Mouse (Mus musculus) liver, embryonic 14.5 days (tissue): ENCODE results near the gene Rab39. TPM values are rescaled to one million over a fixed set of nuclear protein-coding genes. Genes with fewer than 3 reads are reported as not detected.

ENCODE experiments used
- ATAC-seq: fragments of 200-750 bp; cut with Nextera tagmentation; 2 replicates; pipeline ENCODE4 v1.8.0; 2017; ENCODE audit warnings: moderate number of reproducible peaks, mild to moderate bottlenecking, moderate library complexity; ENCODE audit not compliant: insufficient read depth
- DNase-seq, 3 experiments: peaks; one replicate each; pipeline ENCODE4 v3.0.0-alpha.2; 2012 to 2013; ENCODE audit warnings: low read depth in 3 of 3, low spot score in 3 of 3
- H3K27ac ChIP-seq: fragments of 300-500 bp; sonication (generic); 2 replicates; pipeline ENCODE4 v1.5.1; 2014; ENCODE audit warnings: moderate library complexity, mild to moderate bottlenecking, control low read depth, inconsistent platforms
- H3K27me3 ChIP-seq: fragments of 300-500 bp; sonication (generic); 2 replicates; pipeline ENCODE4 v1.6.1; 2014; ENCODE audit warnings: mild to moderate bottlenecking, low read length, moderate library complexity; ENCODE audit not compliant: control insufficient read depth, insufficient read depth
- H3K36me3 ChIP-seq: fragments of 300-500 bp; sonication (generic); replicated peaks from 2 replicates; pipeline ENCODE4 v1.6.1; 2014; ENCODE audit warnings: low read depth; ENCODE audit not compliant: control insufficient read depth, insufficient read depth
- H3K4me1 ChIP-seq, 2 experiments: fragments of 200-500 bp in 1 of 2; fragments of 300-500 bp in 1 of 2; sonication (generic) in 1 of 2; replicated peaks; 2 replicates each; pipeline ENCODE4 v1.6.1; 2012 to 2014; ENCODE audit warnings: antibody characterized with exemption in 1 of 2, inconsistent platforms in 1 of 2, low read length in 1 of 2; ENCODE audit not compliant: control insufficient read depth in 2 of 2, insufficient read depth in 2 of 2
- H3K4me2 ChIP-seq: fragments of 300-500 bp; sonication (generic); 2 replicates; pipeline ENCODE4 v1.6.1; 2014; ENCODE audit warnings: low read depth, mild to moderate bottlenecking, control low read depth, moderate library complexity
- H3K4me3 ChIP-seq, 2 experiments: fragments of 200-500 bp in 1 of 2; fragments of 300-500 bp in 1 of 2; sonication (generic) in 1 of 2; 2 replicates each; pipeline ENCODE4 v1.5.1; 2012 to 2014; ENCODE audit warnings: low read depth in 2 of 2, low read length in 2 of 2, mild to moderate bottlenecking in 2 of 2, control low read depth in 1 of 2, inconsistent platforms in 1 of 2, moderate library complexity in 1 of 2; ENCODE audit not compliant: insufficient read depth in 1 of 2
- H3K9ac ChIP-seq: fragments of 300-500 bp; sonication (generic); replicated peaks from 2 replicates; pipeline ENCODE4 v1.6.1; 2014; ENCODE audit warnings: mild to moderate bottlenecking, control low read depth, moderate library complexity
- H3K9me3 ChIP-seq: fragments of 300-500 bp; sonication (generic); 2 replicates; pipeline ENCODE4 v1.6.1; 2016; ENCODE audit warnings: low read length, mixed read lengths; ENCODE audit not compliant: control insufficient read depth
- CTCF ChIP-seq: IDR thresholded peaks from 2 replicates; pipeline ENCODE4 v1.5.1; 2016; ENCODE audit warnings: antibody characterized with exemption, low read depth, control low read depth
- EP300 ChIP-seq: IDR thresholded peaks from 2 replicates; pipeline ENCODE4 v1.6.1; 2016; ENCODE audit warnings: antibody characterized with exemption, low read depth
- WGBS: fragments of 180-500 bp; shearing (Covaris S2); extraction: QIAGEN DNeasy Blood & Tissue Kit; methylation state at CpG from one replicate; pipeline ENCODE4 v1.1.7; 2014; ENCODE audit not compliant: insufficient replicate concordance; 5-methylcytosine and 5-hydroxymethylcytosine counted together
- polyA plus RNA-seq, 2 experiments: library from polyadenylated mRNA; depleted of rRNA in 1 of 2; stranded (reverse) in 1 of 2; unstranded in 1 of 2; fragments of >200 nt; fragmentation: Nextera tagmentation in 1 of 2; extraction: Ambion mirVana in 1 of 2; gene quantifications; 2 replicates each; pipeline versions ENCODE4 v1.2.1 to v1.2.3; 2012 to 2014

Rab39 gene
- polyA plus RNA-seq, 2 experiments: 0.31 to 0.62 TPM

DNA sequence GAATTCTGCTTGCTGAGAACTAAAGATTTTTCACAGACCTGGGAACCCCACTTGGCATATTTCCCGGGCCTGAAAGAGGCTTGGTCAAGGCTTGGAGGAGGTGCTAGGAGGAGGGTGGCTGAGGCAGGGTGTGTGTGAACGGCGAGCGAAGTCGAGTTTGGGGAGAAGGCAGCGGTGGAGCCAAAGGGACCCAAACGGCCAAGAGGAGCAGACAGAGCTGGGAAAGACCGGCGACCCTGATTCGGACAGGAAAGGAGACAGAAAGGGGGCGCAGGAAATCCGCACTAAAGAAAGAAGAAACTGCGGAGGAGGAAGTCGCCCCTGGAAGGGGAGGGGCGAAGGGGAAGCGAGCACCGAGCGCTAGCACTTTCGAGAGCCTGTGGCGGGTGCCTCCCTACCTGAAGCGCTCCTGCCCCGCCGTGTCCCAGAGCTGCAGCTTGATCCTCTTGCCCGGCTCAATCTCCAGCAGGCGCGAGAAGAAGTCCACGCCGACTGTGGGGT is 491 bp downstream of the Rab39 start:
- Histone ChIP-seq H3K27ac (no peak overlapping the region), H3K9ac (no peak overlapping the region), H3K4me2 (peak overlapping the region; percentile 47), H3K9me3 (no peaks in the 10 kb centered on the region), H3K36me3 (no peaks in the 10 kb centered on the region), H3K4me3 (peak overlapping the region; percentile 35 to 44), H3K27me3 (peaks cover 5% of the 10 kb centered on the region), H3K4me1 (peaks cover 0 to 3% of the 10 kb centered on the region in 2 experiments; a peak in 1 of 4 replicates)
- peak; percentile 17; the same call in 1 of the 2 replicates for ATAC-seq
- DNase-seq: no peak
- WGBS: under 1% methylated on average over 28 of the region's 28 CpGs
- TF ChIP-seq EP300: no peak
- TF ChIP-seq CTCF: no peak

GRCm38 (mm10) chr9:53702991-53703390 is 3.0 kb downstream of the Rab39 start:
- H3K4me2 ChIP-seq: no peak overlapping the region
- no peak overlapping the region for H3K27ac ChIP-seq
- H3K36me3 ChIP-seq: no peaks in the 10 kb centered on the region
- peaks cover 5% of the 10 kb centered on the region for H3K27me3 ChIP-seq
- DNase-seq (no peak), ATAC-seq (no peak)
- TF ChIP-seq EP300 (no peak), CTCF (no peak)
- 57% methylated on average over 1 of the region's 1 CpGs for WGBS
- H3K4me1 ChIP-seq: peaks cover 0 to 3% of the 10 kb centered on the region in 2 experiments; a peak in 1 of 4 replicates
- H3K9ac ChIP-seq: no peak overlapping the region
- no peak overlapping the region for H3K4me3 ChIP-seq
- no peaks in the 10 kb centered on the region for H3K9me3 ChIP-seq

- H3K27ac ChIP-seq: no peak overlapping the region
- H3K4me1 ChIP-seq: no peaks in the 10 kb centered on the region
- no peak overlapping the region for H3K4me3 ChIP-seq
- peaks cover 5% of the 10 kb centered on the region for H3K27me3 ChIP-seq
- TF ChIP-seq EP300: no peak
- no peak for TF ChIP-seq CTCF
- no peak overlapping the region for H3K9ac ChIP-seq
- no peak for ATAC-seq
- 12% methylated on average over 4 of the region's 4 CpGs for WGBS
- H3K36me3 ChIP-seq: no peaks in the 10 kb centered on the region
- DNase-seq: no peak
- no peak overlapping the region for H3K4me2 ChIP-seq
- H3K9me3 ChIP-seq: no peaks in the 10 kb centered on the region
Measured at GRCm38 (mm10) chr9:53700496-53700895, 5.5 kb downstream of the Rab39 start.

DNA sequence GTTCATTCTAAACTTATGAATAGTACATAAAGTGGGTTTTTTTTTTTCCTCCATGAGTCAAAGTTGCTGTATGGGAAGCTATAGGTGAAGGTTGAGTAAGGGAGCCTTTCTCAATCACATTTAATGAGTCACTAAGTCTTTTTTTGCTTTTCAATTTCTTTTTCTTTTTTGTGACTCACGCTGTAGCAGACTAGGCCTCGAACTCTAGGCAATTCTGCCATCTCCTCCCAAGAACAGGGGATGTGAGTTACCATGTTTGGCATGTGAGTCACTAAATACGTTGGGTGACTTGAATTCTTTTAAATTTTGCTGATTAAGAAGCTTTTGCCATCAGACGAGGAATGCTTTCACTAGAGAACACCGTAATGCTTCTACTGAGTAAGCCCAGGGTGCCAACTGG is 10.2 kb downstream of the Rab39 start:
- no peaks in the 10 kb centered on the region for H3K4me1 ChIP-seq
- TF ChIP-seq CTCF: no peak
- no peak for TF ChIP-seq EP300
- no peaks in the 10 kb centered on the region for H3K9me3 ChIP-seq
- 64% methylated on average over 5 of the region's 5 CpGs for WGBS
- no peak for DNase-seq
- no peaks in the 10 kb centered on the region for H3K27me3 ChIP-seq
- no peak overlapping the region for H3K9ac ChIP-seq
- no peak for ATAC-seq
- H3K4me2 ChIP-seq: no peak overlapping the region
- no peak overlapping the region for H3K4me3 ChIP-seq
- no peaks in the 10 kb centered on the region for H3K36me3 ChIP-seq
- no peak overlapping the region for H3K27ac ChIP-seq

DNA sequence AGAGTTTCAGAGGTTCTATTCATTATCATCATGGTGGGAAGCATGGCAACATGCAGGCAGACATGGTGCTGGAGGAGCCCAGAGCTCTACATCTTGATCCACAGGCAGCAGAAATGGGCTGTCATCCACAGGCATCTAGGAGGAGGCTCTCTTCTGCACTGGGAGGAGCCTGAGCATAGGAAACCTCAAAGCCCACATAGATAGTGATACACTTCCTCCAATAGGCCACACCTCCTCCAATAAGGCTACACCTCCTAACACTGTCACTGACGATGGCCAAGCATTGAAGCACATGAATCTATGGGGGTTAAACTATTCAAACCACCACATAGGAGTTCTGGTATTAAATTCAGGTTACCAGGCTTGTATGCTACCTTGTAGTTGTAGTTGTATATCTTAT is 12.3 kb downstream of the Rab39 start:
- no peak for DNase-seq
- ATAC-seq: no peak
- Histone ChIP-seq H3K9me3 (no peaks in the 10 kb centered on the region), H3K4me3 (no peak overlapping the region), H3K4me2 (no peak overlapping the region), H3K9ac (no peak overlapping the region), H3K27ac (no peak overlapping the region), H3K4me1 (no peaks in the 10 kb centered on the region), H3K36me3 (no peaks in the 10 kb centered on the region), H3K27me3 (no peaks in the 10 kb centered on the region)
- 4% methylated on average over 1 of the region's 1 CpGs for WGBS
- TF ChIP-seq CTCF (no peak), EP300 (no peak)
